Mouse (Mus musculus) hindbrain, embryonic 16.5 days (tissue): ENCODE data around the gene Gm49425. TPM values are rescaled to one million over a fixed set of nuclear protein-coding genes. Genes with fewer than 3 reads are reported as not detected.

Experiments
- ATAC-seq: fragments of 200-750 bp; cut with Nextera tagmentation; 2 replicates; pipeline ENCODE4 v1.8.0; 2017; ENCODE audit warnings: moderate TSS enrichment, moderate library complexity
- H3K27ac ChIP-seq: fragments of 300-500 bp; sonication (generic); 2 replicates; pipeline ENCODE4 v1.5.1; 2014; ENCODE audit warnings: low read depth, mild to moderate bottlenecking, control low read depth, low read length, moderate library complexity
- H3K27me3 ChIP-seq: fragments of 300-500 bp; sonication (generic); replicated peaks from 2 replicates; pipeline ENCODE4 v1.6.1; 2014; ENCODE audit warnings: low read length; ENCODE audit not compliant: control insufficient read depth, insufficient read depth
- H3K36me3 ChIP-seq: fragments of 300-500 bp; sonication (generic); 2 replicates; pipeline ENCODE4 v1.6.1; 2014; ENCODE audit warnings: mild to moderate bottlenecking, low read length, moderate library complexity, mixed read lengths; ENCODE audit not compliant: control insufficient read depth, insufficient read depth
- H3K4me1 ChIP-seq: fragments of 300-500 bp; sonication (generic); 2 replicates; pipeline ENCODE4 v1.6.1; 2014; ENCODE audit warnings: low read depth, low read length; ENCODE audit not compliant: control insufficient read depth, insufficient read depth
- H3K4me2 ChIP-seq: fragments of 300-500 bp; sonication (generic); 2 replicates; pipeline ENCODE4 v1.6.1; 2014; ENCODE audit warnings: mild to moderate bottlenecking, low read length, control low read depth, moderate library complexity
- H3K4me3 ChIP-seq: fragments of 300-500 bp; sonication (generic); 2 replicates; pipeline ENCODE4 v1.5.1; 2014; ENCODE audit warnings: mild to moderate bottlenecking, low read length, control low read depth, moderate library complexity
- H3K9ac ChIP-seq: fragments of 300-500 bp; sonication (generic); 2 replicates; pipeline ENCODE4 v1.6.1; 2014; ENCODE audit warnings: low read depth, mild to moderate bottlenecking, control low read depth, low read length, moderate library complexity
- H3K9me3 ChIP-seq: fragments of 300-500 bp; sonication (generic); 2 replicates; pipeline ENCODE4 v1.6.1; 2014; ENCODE audit warnings: mild to moderate bottlenecking, low read length, moderate library complexity; ENCODE audit not compliant: control insufficient read depth
- WGBS: fragments of 180-500 bp; shearing (Covaris S2); extraction: QIAGEN DNeasy Blood & Tissue Kit; methylation state at CpG from one replicate; pipeline ENCODE4 v1.1.7; 2014; 5-methylcytosine and 5-hydroxymethylcytosine counted together
- polyA plus RNA-seq: library from polyadenylated mRNA; unstranded; fragments of >200 nt; fragmentation: Nextera tagmentation; extraction: Ambion mirVana; gene quantifications from 2 replicates; pipeline ENCODE4 v1.2.1, GENCODE M21; 2015

Gene Gm49425
- polyA plus RNA-seq, 1 experiment from 2014 or later = not detected

DNA sequence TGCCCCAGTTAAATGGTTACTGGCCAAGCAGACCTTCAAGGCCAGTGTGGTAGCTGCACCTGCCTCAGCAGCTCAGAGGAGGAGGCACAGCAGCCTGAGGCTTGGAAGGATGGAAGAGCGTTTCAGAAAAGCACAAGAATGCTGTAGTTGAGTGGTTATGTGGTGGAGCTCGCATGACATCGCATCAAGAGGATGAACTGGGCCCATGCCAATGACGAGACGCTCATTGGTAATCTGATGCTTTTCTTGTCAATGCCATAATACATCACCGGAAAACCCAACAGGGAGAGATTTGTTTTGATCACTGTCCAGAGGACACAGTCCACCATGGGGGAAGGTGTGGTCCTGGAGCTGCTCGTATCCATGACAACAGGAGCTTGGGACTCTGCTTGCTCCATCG is 21.8 kb downstream of the Gm49425 start:
- Histone ChIP-seq H3K27ac (no peak overlapping the region), H3K36me3 (no peaks in the 10 kb centered on the region), H3K9me3 (no peaks in the 10 kb centered on the region), H3K27me3 (no peaks in the 10 kb centered on the region), H3K4me2 (no peak overlapping the region), H3K4me3 (no peak overlapping the region), H3K9ac (no peak overlapping the region), H3K4me1 (no peaks in the 10 kb centered on the region)
- ATAC-seq = no peak
- 84% methylated on average over 8 of the region's 8 CpGs for WGBS

DNA sequence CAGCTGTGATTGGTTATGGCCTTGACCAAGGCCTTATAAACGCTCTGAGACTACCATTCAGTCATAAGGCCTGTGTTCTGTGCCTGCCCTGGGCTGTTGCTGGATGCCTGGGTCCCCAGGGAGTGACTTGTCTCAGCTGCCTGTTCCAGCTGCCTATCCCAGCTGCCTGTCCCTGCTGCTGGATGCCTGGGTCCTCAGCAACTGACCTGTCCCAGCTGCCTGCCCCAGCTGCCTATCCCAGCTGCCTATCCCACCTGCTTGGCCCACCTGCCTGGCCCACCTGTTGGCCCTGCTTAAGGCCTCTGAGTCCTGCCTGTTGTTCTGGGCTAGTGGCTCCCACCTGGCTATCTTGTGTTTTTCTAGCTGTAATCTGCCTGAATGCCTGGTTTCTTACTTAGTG is 22.9 kb downstream of the Gm49425 start:
- Histone ChIP-seq H3K27me3 (no peaks in the 10 kb centered on the region), H3K9ac (no peak overlapping the region), H3K4me1 (no peaks in the 10 kb centered on the region), H3K9me3 (no peaks in the 10 kb centered on the region), H3K36me3 (no peaks in the 10 kb centered on the region), H3K27ac (no peak overlapping the region), H3K4me2 (no peak overlapping the region), H3K4me3 (no peak overlapping the region)
- ATAC-seq = no peak
- 50% methylated on average over 1 of the region's 1 CpGs for WGBS

DNA sequence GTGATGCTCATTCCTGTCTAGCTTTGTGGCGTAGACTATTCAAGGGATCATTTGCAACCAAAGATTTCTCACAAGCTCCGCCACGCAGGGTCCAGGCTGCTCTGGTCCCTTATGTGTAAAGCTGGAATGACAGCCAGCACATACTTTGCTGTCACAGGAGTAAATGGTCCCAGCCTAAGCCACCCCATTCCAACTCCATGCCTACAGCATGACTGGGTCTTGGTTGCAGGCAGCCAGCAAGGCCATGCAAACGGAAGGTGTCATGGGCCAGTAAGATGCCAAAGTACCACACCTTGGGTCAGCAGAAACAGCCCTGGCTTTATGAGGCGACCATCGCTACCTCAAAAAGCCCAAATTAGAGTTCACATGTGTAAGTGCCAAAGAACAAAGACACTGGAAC is 23.3 kb downstream of the Gm49425 start:
- 97% methylated on average over 6 of the region's 6 CpGs for WGBS
- Histone ChIP-seq H3K9ac (no peak overlapping the region), H3K9me3 (no peaks in the 10 kb centered on the region), H3K27ac (no peak overlapping the region), H3K4me3 (no peak overlapping the region), H3K4me2 (no peak overlapping the region), H3K36me3 (no peaks in the 10 kb centered on the region), H3K27me3 (no peaks in the 10 kb centered on the region), H3K4me1 (no peaks in the 10 kb centered on the region)
- no peak for ATAC-seq

DNA sequence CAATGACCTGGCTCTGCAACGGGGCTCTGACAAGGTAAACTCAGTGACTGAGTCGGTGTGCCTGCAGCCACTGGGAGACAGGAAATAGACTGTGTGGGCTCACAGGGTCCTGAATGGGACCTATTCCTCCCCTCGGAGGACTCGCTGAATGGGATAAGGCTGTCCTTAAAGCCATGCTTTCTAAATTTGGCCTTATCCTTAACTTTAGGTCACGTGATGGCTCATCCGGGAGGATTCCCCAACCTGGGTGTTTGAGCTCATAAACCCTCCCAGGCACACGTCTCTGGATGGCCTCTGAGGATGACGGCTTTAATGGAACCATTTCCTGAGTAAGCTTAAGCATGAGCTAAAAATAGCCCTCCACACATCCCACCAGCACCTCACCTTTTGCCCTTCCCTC is 24.3 kb downstream of the Gm49425 start:
- no peaks in the 10 kb centered on the region for H3K36me3 ChIP-seq
- 72% methylated on average over 8 of the region's 8 CpGs for WGBS
- no peak overlapping the region for H3K27ac ChIP-seq
- no peaks in the 10 kb centered on the region for H3K4me1 ChIP-seq
- H3K27me3 ChIP-seq = no peaks in the 10 kb centered on the region
- H3K9me3 ChIP-seq = no peaks in the 10 kb centered on the region
- H3K4me3 ChIP-seq = no peak overlapping the region
- ATAC-seq = no peak
- no peak overlapping the region for H3K9ac ChIP-seq
- no peak overlapping the region for H3K4me2 ChIP-seq

DNA sequence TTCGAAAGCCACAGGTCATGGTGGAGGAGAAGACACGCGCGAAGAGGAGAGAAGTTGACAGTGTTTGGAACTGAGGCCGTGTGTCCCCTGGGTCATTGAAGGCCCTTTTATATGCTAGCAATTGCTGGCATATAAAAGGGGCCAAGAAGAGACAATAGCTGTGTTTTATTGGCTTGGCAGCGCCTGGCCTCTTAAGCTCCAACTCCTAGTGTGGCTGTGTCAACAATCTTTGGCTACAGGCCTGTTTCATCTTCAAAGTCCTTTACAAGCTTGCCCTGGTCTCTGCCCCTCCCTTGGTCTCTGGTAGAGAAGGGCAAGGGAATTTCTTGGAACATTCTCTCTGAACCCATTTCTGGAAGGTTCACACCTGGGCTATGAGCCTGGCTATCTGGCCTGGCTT is 25.6 kb downstream of the Gm49425 start, which contains the start of gene Krt83:
Gene Krt83 (minus strand): TSS at position 82 of the 400 bp plus-strand sequence.
- ATAC-seq = no peak
- Histone ChIP-seq H3K9ac (no peak within 1 kb of the TSS), H3K27me3 (no peaks in the 10 kb centered on the region), H3K27ac (no peak within 1 kb of the TSS), H3K4me2 (no peak within 1 kb of the TSS), H3K9me3 (no peaks in the 10 kb centered on the region), H3K4me1 (no peaks in the 10 kb centered on the region), H3K36me3 (no peaks in the 10 kb centered on the region), H3K4me3 (no peak within 1 kb of the TSS)
- WGBS = 60% methylated on average over 6 of the region's 6 CpGs

DNA sequence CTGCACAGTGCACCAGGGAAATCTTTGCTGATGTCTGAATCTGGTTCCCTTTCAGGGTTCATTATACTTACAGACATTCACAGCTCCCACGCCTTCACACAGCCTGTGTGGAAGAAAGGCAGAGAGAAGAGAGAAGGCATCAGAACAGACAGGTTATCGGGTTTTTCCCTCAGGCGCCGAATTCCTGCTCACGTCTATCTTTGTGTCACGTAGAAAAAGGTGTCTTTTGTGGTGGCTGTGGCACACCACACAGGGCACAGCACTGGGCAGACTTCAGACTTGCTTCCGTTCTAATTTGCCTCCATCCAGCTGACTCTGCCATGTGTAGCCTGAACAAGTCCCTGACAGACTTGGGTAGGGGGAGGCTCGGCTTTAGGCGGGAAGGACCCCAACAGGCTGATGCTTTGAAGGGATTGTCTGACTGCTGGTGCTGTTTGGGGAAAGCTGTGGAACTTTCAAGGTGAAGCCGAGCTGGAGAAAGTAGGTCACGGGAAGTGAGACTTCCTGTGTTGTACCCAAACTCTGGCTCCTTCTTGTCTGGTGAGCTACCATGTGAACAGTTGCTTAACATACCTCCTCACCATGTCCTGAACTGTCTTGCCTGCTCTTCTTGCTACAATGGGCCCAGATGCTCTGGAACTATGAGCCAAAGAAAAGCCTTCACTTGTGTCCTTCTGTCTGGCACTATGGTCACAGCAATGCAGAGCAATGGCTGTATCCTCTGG is 31.0 kb downstream of the Gm49425 start:
- H3K36me3 ChIP-seq = no peaks in the 10 kb centered on the region
- no peaks in the 10 kb centered on the region for H3K27me3 ChIP-seq
- no peak overlapping the region for H3K4me2 ChIP-seq
- no peak for ATAC-seq
- 76% methylated on average over 11 of the region's 11 CpGs for WGBS
- no peak overlapping the region for H3K27ac ChIP-seq
- no peak overlapping the region for H3K9ac ChIP-seq
- H3K4me3 ChIP-seq = no peak overlapping the region
- H3K9me3 ChIP-seq = no peaks in the 10 kb centered on the region
- no peaks in the 10 kb centered on the region; the same call in 1 of the 2 replicates for H3K4me1 ChIP-seq

DNA sequence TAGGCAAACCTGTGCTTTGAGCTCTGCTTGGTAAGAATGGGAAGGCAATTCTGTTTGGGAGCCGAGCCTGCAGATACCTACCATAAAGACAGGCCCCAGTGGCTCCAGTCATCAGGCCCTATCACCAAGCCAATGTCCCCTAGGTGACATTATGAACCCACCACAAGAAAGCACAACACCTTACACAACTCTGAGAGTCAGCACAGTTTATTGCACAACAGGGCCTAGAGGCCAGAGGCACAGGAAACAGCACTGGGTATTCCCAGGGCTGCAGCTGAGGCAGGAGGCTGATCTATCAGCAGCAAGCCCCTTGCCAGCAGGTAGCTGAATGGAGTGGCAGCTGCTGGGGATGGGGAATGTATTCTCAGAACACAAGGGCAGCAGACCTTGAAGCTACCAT is 32.1 kb downstream of the Gm49425 start:
- no peak for ATAC-seq
- no peak overlapping the region for H3K4me2 ChIP-seq
- 67% methylated on average over 1 of the region's 1 CpGs for WGBS
- H3K27ac ChIP-seq = no peak overlapping the region
- no peaks in the 10 kb centered on the region for H3K9me3 ChIP-seq
- no peaks in the 10 kb centered on the region for H3K27me3 ChIP-seq
- H3K36me3 ChIP-seq = no peaks in the 10 kb centered on the region
- no peak overlapping the region for H3K9ac ChIP-seq
- H3K4me1 ChIP-seq = no peaks in the 10 kb centered on the region; the same call in 1 of the 2 replicates
- H3K4me3 ChIP-seq = no peak overlapping the region

DNA sequence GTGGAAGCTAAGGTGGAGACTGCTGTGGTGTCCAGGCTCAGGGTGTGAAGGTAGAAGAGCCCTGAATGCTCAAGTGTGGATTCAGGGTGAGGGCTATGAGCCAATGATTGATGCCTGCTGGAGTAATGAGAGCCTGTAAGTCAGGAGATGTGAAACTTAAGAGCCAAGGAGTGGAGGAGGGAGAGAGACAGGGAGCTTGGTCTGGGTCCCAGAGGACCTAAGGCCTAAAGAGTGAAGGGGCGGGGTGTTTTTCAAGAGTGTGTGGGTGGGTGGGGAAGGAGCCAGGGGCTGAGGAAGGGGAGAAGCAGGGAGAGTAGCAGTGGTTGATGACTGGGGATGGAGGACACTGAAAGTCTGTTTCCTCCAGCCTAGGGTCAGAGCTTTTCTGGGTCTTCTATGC is 33.4 kb downstream of the Gm49425 start:
- Histone ChIP-seq H3K36me3 (no peaks in the 10 kb centered on the region), H3K9me3 (no peaks in the 10 kb centered on the region), H3K4me3 (no peak overlapping the region), H3K9ac (no peak overlapping the region), H3K4me2 (no peak overlapping the region), H3K27me3 (no peaks in the 10 kb centered on the region), H3K4me1 (peaks cover 10% of the 10 kb centered on the region), H3K27ac (no peak overlapping the region)
- 72% methylated on average over 1 of the region's 1 CpGs for WGBS
- ATAC-seq = no peak

DNA sequence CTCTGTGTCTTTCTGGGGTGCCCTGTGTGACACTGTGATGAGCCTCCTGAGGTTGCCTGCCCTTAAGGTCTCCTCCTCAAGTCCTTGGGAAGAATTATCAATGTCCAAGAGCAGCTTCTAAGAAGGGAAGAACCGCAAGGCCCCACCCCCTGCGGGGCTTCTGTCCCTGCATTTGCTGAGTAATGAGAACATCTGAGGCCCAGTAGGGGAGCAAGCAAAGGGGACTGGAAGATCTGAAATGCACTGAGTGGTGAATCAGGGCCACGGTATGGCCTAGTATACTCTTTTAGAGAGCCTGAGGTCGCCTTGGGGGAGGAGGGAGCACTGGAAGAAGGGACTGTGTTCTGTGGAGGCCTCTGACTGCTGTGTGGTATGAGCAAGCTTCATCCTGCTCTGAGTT is 35.0 kb downstream of the Gm49425 start:
- WGBS = 40% methylated on average over 4 of the region's 4 CpGs
- Histone ChIP-seq H3K36me3 (no peaks in the 10 kb centered on the region), H3K4me2 (no peak overlapping the region), H3K9me3 (no peaks in the 10 kb centered on the region), H3K27ac (no peak overlapping the region), H3K4me1 (peaks cover 10% of the 10 kb centered on the region), H3K4me3 (no peak overlapping the region), H3K27me3 (no peaks in the 10 kb centered on the region), H3K9ac (no peak overlapping the region)
- ATAC-seq = no peak
